Comparison of ENCODE assay signal across 24 mouse cellular contexts in the genomic region with DNA sequence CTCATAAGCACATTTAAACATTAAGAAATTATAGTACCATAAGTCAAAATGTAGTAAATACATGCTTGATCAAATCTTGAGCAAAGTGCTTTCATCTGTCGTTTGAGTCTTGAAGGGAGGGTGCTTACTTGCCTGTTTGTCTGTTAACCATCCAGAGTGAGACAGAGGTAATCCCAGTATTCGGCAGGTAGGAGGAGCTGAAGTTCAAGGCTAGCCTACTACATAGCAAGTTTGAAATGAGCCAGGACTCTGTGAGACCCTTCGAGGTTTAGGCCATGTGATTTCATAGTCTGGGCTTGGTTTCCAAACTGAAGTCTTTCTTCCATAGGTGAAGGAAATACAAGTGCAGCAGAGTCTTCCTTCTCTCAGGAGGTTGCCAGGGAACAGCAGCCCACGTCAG. TPM values are rescaled to one million over a fixed set of nuclear protein-coding genes. Genes with fewer than 3 reads are reported as not detected.
DNase-seq lines count a peak whose midpoint lies in the region; ATAC-seq and TF ChIP-seq lines count a peak whose summit lies in the region.
"Had no signal": no experiment of that assay in that cellular context is flagged by ENCODE, and none has a peak within 500 bp of the region (broad histone marks: within the 10 kb centered on the region; RNA-seq: fewer than 3 reads in every experiment).

No protein-coding gene starts in this region.

- no peak for ATAC-seq in heart, embryonic 12.5 days (ENCODE audit: insufficient number of reproducible peaks, low FRiP score)
- ATAC-seq in midbrain, postnatal 0 days (ENCODE audit: low FRiP score) = no peak
- ATAC-seq in midbrain, embryonic 13.5 days = no peak
- no peak for ATAC-seq in activated CD4-positive, CD25-positive, alpha-beta regulatory T cell, adult 4 months
- ATAC-seq: forebrain, embryonic 15.5 days; intestine, postnatal 0 days had no signal

- TF ChIP-seq CTCF in heart, adult 2 months (IDR thresholded peaks at IDR 0.05) = peak; percentile 38
- TF ChIP-seq CTCF in midbrain, postnatal 0 days (IDR thresholded peaks at IDR 0.05) = peak; percentile 41

- H3K4me2 ChIP-seq in heart, embryonic 12.5 days = no peak overlapping the region
- H3K4me2 ChIP-seq in midbrain, postnatal 0 days (ENCODE audit: low read depth, low read length, poor library complexity, severe bottlenecking) = no peak overlapping the region
- H3K4me2 ChIP-seq in midbrain, embryonic 13.5 days (replicated peaks) = no peak overlapping the region
- H3K4me2 ChIP-seq: embryonic facial prominence, embryonic 13.5 days; forebrain, embryonic 15.5 days; heart, embryonic 13.5 days; hindbrain, embryonic 15.5 days; kidney, embryonic 15.5 days; limb, embryonic 15.5 days had no signal

- H3K27me3 ChIP-seq in heart, adult 2 months (ENCODE audit: control insufficient read depth, insufficient read depth, low read length) = no peaks in the 10 kb centered on the region
- no peaks in the 10 kb centered on the region for H3K27me3 ChIP-seq in heart, embryonic 12.5 days (replicated peaks)
- no peaks in the 10 kb centered on the region for H3K27me3 ChIP-seq in midbrain, postnatal 0 days (ENCODE audit: insufficient read depth, low read length)
- H3K27me3 ChIP-seq in midbrain, embryonic 13.5 days = no peaks in the 10 kb centered on the region
- H3K27me3 ChIP-seq: CH12.LX; embryonic facial prominence, embryonic 13.5 days; forebrain, embryonic 15.5 days; heart, embryonic 13.5 days; hindbrain, embryonic 15.5 days; kidney, embryonic 15.5 days; limb, embryonic 15.5 days had no signal

- H3K9ac ChIP-seq in heart, adult 2 months (ENCODE audit: low read depth, low read length) = no peak overlapping the region
- no peak overlapping the region for H3K9ac ChIP-seq in heart, embryonic 12.5 days
- no peak overlapping the region for H3K9ac ChIP-seq in midbrain, postnatal 0 days (replicated peaks; ENCODE audit: low read length, poor library complexity, severe bottlenecking)
- no peak overlapping the region for H3K9ac ChIP-seq in midbrain, embryonic 13.5 days (replicated peaks)
- H3K9ac ChIP-seq: embryonic facial prominence, embryonic 13.5 days; forebrain, embryonic 15.5 days; heart, embryonic 13.5 days; hindbrain, embryonic 15.5 days; kidney, embryonic 15.5 days; limb, embryonic 15.5 days had no signal

- no peaks in the 10 kb centered on the region for H3K9me3 ChIP-seq in heart, embryonic 12.5 days (replicated peaks)
- no peaks in the 10 kb centered on the region for H3K9me3 ChIP-seq in midbrain, postnatal 0 days (ENCODE audit: low read length)
- no peaks in the 10 kb centered on the region for H3K9me3 ChIP-seq in midbrain, embryonic 13.5 days
- H3K9me3 ChIP-seq: embryonic facial prominence, embryonic 13.5 days; forebrain, embryonic 15.5 days; heart, embryonic 13.5 days; hindbrain, embryonic 15.5 days; kidney, embryonic 15.5 days; limb, embryonic 15.5 days; midbrain, embryonic 10.5 days had no signal

- no peak overlapping the region for H3K27ac ChIP-seq in heart, adult 2 months
- H3K27ac ChIP-seq in heart, embryonic 12.5 days (ENCODE audit: poor library complexity, severe bottlenecking) = no peak overlapping the region
- no peak overlapping the region for H3K27ac ChIP-seq in midbrain, postnatal 0 days (ENCODE audit: low read depth, low read length)
- H3K27ac ChIP-seq in midbrain, embryonic 13.5 days = no peak overlapping the region
- H3K27ac ChIP-seq: embryonic facial prominence, embryonic 13.5 days; forebrain, embryonic 15.5 days; heart, embryonic 13.5 days; hindbrain, embryonic 15.5 days; kidney, embryonic 15.5 days; limb, embryonic 15.5 days; midbrain, embryonic 10.5 days had no signal

- intact Hi-C loops in heart, adult 2 months (cut with DNase I) = loop anchor here (2.0 kb wide), 1 partner anchor 55 kb away; no protein-coding TSS in a partner anchor

- peaks cover 6% of the 10 kb centered on the region for H3K36me3 ChIP-seq in heart, adult 2 months (ENCODE audit: control insufficient read depth, insufficient read depth, low read length)
- peaks cover 61% of the 10 kb centered on the region for H3K36me3 ChIP-seq in heart, embryonic 12.5 days
- H3K36me3 ChIP-seq in midbrain, postnatal 0 days (ENCODE audit: insufficient read depth, low read length) = peaks cover 53% of the 10 kb centered on the region
- H3K36me3 ChIP-seq in midbrain, embryonic 13.5 days = peaks cover 72% of the 10 kb centered on the region

- no peak for TF ChIP-seq EP300 in heart, adult 2 months (IDR thresholded peaks at IDR 0.05; ENCODE audit: insufficient read depth, low read depth, low read length)

- no peak for TF ChIP-seq POLR2A in heart, adult 2 months (IDR thresholded peaks at IDR 0.05; ENCODE audit: insufficient read depth, low read depth, low read length)

- H3K4me1 ChIP-seq in heart, adult 2 months (ENCODE audit: control insufficient read depth, insufficient read depth, low read length) = no peaks in the 10 kb centered on the region
- no peaks in the 10 kb centered on the region for H3K4me1 ChIP-seq in heart, embryonic 12.5 days (replicated peaks)
- H3K4me1 ChIP-seq in midbrain, postnatal 0 days (ENCODE audit: insufficient read depth, low read length) = no peaks in the 10 kb centered on the region
- H3K4me1 ChIP-seq in midbrain, embryonic 13.5 days (replicated peaks) = no peaks in the 10 kb centered on the region
- H3K4me1 ChIP-seq: embryonic facial prominence, embryonic 13.5 days; forebrain, embryonic 15.5 days; heart, embryonic 13.5 days; hindbrain, embryonic 15.5 days; kidney, embryonic 15.5 days; limb, embryonic 15.5 days; midbrain, embryonic 10.5 days had no signal

- 79% methylated on average over 4 of the region's 4 CpGs for WGBS in heart, adult 2 months
- 70% methylated on average over 4 of the region's 4 CpGs for WGBS in heart, embryonic 12.5 days
- 81% methylated on average over 4 of the region's 4 CpGs for WGBS in midbrain, postnatal 0 days
- WGBS in midbrain, embryonic 13.5 days = 83% methylated on average over 4 of the region's 4 CpGs

- H3K4me3 ChIP-seq in heart, adult 2 months = no peak overlapping the region
- H3K4me3 ChIP-seq in heart, embryonic 12.5 days = no peak overlapping the region
- no peak overlapping the region for H3K4me3 ChIP-seq in midbrain, postnatal 0 days (ENCODE audit: low read depth, low read length)
- no peak overlapping the region for H3K4me3 ChIP-seq in midbrain, embryonic 13.5 days (replicated peaks)
- H3K4me3 ChIP-seq: embryonic facial prominence, embryonic 13.5 days; forebrain, embryonic 15.5 days; heart, embryonic 13.5 days; hindbrain, embryonic 15.5 days; kidney, embryonic 15.5 days; limb, embryonic 15.5 days; midbrain, embryonic 10.5 days had no signal

- no peaks in the 10 kb centered on the region for H3K79me2 ChIP-seq in heart, adult 2 months (replicated peaks; ENCODE audit: control insufficient read depth, insufficient read depth, low read length)

- no peak for DNase-seq in heart, adult 2 months
- no peak for DNase-seq in midbrain, postnatal 0 days (ENCODE audit: low spot score)
- peak; percentile 51 for DNase-seq in ZHBTc4 (ENCODE audit: low read depth, low spot score)
- no peak for DNase-seq in adrenal gland, postnatal 4 days (ENCODE audit: low spot score in 2 of 2)
- DNase-seq: adrenal gland, postnatal 10 days; cerebellum, adult 11-12 months; cerebellum, postnatal 36 days; heart, postnatal 36 days; layer of hippocampus, postnatal 36 days; lung, postnatal 14 days; thymus, postnatal 36 days had no signal

RNA-seq across cellular contexts. Expression of a gene that starts 24.2 kb away (rescaled TPM):
- total RNA-seq in heart, adult 2 months (2021) = 10 to 100 TPM; 16.8 to 27.1 TPM
- 9.1 and 9.7 TPM in 2 replicates for polyA plus RNA-seq in heart, adult 2 months (2012; rRNA removed)
- 0.46 and 0.63 TPM in 2 replicates for polyA plus RNA-seq in heart, embryonic 12.5 days (2016; fragmentation: Nextera tagmentation; extraction: Ambion mirVana)
- total RNA-seq in midbrain, postnatal 0 days (2014; rRNA removed) = 0.71 and 12.9 TPM in 2 replicates
- 1.4 and 2.0 TPM in 2 replicates for polyA plus RNA-seq in midbrain, postnatal 0 days (2015; fragmentation: Nextera tagmentation; extraction: Ambion mirVana)
- 0.36 and 0.92 TPM in 2 replicates for polyA plus RNA-seq in midbrain, embryonic 13.5 days (2015; fragmentation: Nextera tagmentation; extraction: Ambion mirVana)
- total RNA-seq in adrenal gland, postnatal 4 days (2021) = 1 to 10 TPM; 1.1 to 3.2 TPM
- 10 to 100 TPM; 10.2 to 13.8 TPM for polyA plus RNA-seq in activated CD4-positive, CD25-positive, alpha-beta regulatory T cell, adult 4 months (2017; shearing (Covaris generic))
- polyA plus RNA-seq: small intestine, adult 2 months had no signal

RNA-seq across cellular contexts. Expression of a gene that starts 48.9 kb away (rescaled TPM):
- 10 to 100 TPM; 19.8 to 19.9 TPM for total RNA-seq in heart, adult 2 months (2021)
- polyA plus RNA-seq in heart, adult 2 months (2012; rRNA removed) = 7.0 and 13.1 TPM in 2 replicates
- polyA plus RNA-seq in heart, embryonic 12.5 days (2016; fragmentation: Nextera tagmentation; extraction: Ambion mirVana) = 37.7 TPM in 2 replicates
- total RNA-seq in midbrain, postnatal 0 days (2014; rRNA removed) = 20.1 and 36.8 TPM in 2 replicates
- polyA plus RNA-seq in midbrain, postnatal 0 days (2015; fragmentation: Nextera tagmentation; extraction: Ambion mirVana) = 44.3 and 45.2 TPM in 2 replicates
- polyA plus RNA-seq in midbrain, embryonic 13.5 days (2015; fragmentation: Nextera tagmentation; extraction: Ambion mirVana) = 39.8 and 46.9 TPM in 2 replicates
- total RNA-seq in adrenal gland, postnatal 4 days (2021) = 10 to 100 TPM; 44.5 to 47.7 TPM
- 10 to 100 TPM; 33.8 to 39.3 TPM for polyA plus RNA-seq in activated CD4-positive, CD25-positive, alpha-beta regulatory T cell, adult 4 months (2017; shearing (Covaris generic))

RNA-seq across cellular contexts. Expression of a gene that starts 49.1 kb away (rescaled TPM):
- total RNA-seq in heart, adult 2 months (2021) = 100 to 1,000 TPM; 109 to 125 TPM
- 58.1 and 89.0 TPM in 2 replicates for polyA plus RNA-seq in heart, adult 2 months (2012; rRNA removed)
- 151 and 162 TPM in 2 replicates for polyA plus RNA-seq in heart, embryonic 12.5 days (2016; fragmentation: Nextera tagmentation; extraction: Ambion mirVana)
- 80.8 and 84.8 TPM in 2 replicates for total RNA-seq in midbrain, postnatal 0 days (2014; rRNA removed)
- 116 and 147 TPM in 2 replicates for polyA plus RNA-seq in midbrain, postnatal 0 days (2015; fragmentation: Nextera tagmentation; extraction: Ambion mirVana)
- 153 and 154 TPM in 2 replicates for polyA plus RNA-seq in midbrain, embryonic 13.5 days (2015; fragmentation: Nextera tagmentation; extraction: Ambion mirVana)
- 100 to 1,000 TPM; 130 to 146 TPM for total RNA-seq in adrenal gland, postnatal 4 days (2021)
- 100 to 1,000 TPM; 251 to 261 TPM for polyA plus RNA-seq in activated CD4-positive, CD25-positive, alpha-beta regulatory T cell, adult 4 months (2017; shearing (Covaris generic))
